Mouse (Mus musculus) cerebellum, adult 2 months (tissue): Measurements from ENCODE around the gene BC147527.
"Not testable (repeated sequence)": the region's sequence is repeated elsewhere in the genome, so short reads cannot be mapped to it uniquely, and the experiment has no call there.

Experiments
- CTCF ChIP-seq: fragments of 200-500 bp; IDR thresholded peaks from 2 replicates; pipeline ENCODE4 v1.5.1; 2011; ENCODE audit warnings: low read depth, mild to moderate bottlenecking, control low read depth, low read length, moderate library complexity, borderline replicate concordance; ENCODE audit not compliant: insufficient read depth
- POLR2A ChIP-seq: fragments of 200-500 bp; IDR thresholded peaks from 2 replicates; pipeline ENCODE4 v1.6.1; 2011; ENCODE audit warnings: low read length, control low read depth, borderline replicate concordance; ENCODE audit not compliant: insufficient read depth

DNA sequence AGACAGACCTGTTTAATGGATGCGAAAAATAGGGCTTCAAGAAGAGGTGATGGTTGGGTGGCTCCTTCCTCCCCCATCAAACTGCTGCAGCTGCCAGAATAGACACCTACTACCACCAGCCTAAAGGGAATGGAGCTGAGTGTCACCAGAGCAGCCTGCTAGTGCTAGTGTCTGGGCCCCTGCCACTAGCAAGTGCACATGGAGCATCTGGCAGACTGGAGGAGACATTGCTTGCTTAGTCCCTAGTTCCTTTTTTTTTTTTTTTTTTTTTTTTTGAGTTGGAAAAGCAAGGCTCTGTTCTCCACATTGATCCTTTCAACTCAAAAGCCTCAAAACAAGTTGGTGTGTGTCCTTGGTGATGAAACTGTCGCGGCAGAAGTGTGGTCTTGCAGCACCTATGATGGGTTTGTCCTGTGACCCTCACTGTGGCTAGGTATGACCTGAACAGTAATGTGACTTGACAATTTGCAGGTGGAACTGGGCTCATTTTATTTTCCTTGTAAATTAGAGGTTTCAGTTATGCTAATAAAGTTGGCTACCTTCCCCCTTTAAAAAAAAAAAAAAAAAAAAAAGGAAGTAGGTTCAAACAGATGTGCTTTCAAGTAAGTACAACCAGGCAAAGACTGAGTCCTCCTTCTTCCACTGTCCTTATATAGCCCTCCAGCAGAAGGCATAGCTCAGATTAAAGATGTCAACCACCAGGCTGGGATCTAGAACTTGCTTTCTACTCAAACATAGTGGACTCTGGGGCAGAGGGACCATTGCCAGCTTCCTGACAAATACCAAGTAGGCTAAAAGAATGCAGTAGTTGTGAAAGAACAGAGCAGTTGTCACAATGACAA, 41.2 kb upstream of the BC147527 start:
- TF ChIP-seq CTCF, POLR2A: not testable (repeated sequence)
